Mouse (Mus musculus) forebrain, embryonic 12.5 days (tissue): Measurements from ENCODE around the gene Gm49337. TPM values are rescaled to one million over a fixed set of nuclear protein-coding genes. Genes with fewer than 3 reads are reported as not detected.

Source experiments
- ATAC-seq: fragments of 200-750 bp; cut with Nextera tagmentation; 2 replicates; pipeline ENCODE4 v1.8.0; 2017; ENCODE audit warnings: moderate TSS enrichment; ENCODE audit not compliant: low FRiP score
- H3K27ac ChIP-seq: fragments of 300-500 bp; sonication (generic); 2 replicates; pipeline ENCODE4 v1.5.1; 2016; ENCODE audit warnings: mild to moderate bottlenecking
- H3K27me3 ChIP-seq: fragments of 300-500 bp; sonication (generic); 2 replicates; pipeline ENCODE4 v1.6.1; 2016; ENCODE audit warnings: mild to moderate bottlenecking
- H3K36me3 ChIP-seq: fragments of 300-500 bp; sonication (generic); replicated peaks from 2 replicates; pipeline ENCODE4 v1.6.1; 2016; ENCODE audit warnings: mild to moderate bottlenecking
- H3K4me1 ChIP-seq: fragments of 300-500 bp; sonication (generic); 2 replicates; pipeline ENCODE4 v1.6.1; 2016
- H3K4me2 ChIP-seq: fragments of 300-500 bp; sonication (generic); 2 replicates; pipeline ENCODE4 v1.6.1; 2016; ENCODE audit warnings: mild to moderate bottlenecking, moderate library complexity
- H3K4me3 ChIP-seq: fragments of 300-500 bp; sonication (generic); replicated peaks from 2 replicates; pipeline ENCODE4 v1.5.1; 2016; ENCODE audit warnings: mild to moderate bottlenecking
- H3K9ac ChIP-seq: fragments of 300-500 bp; sonication (generic); 2 replicates; pipeline ENCODE4 v1.6.1; 2016; ENCODE audit warnings: mild to moderate bottlenecking
- H3K9me3 ChIP-seq: fragments of 300-500 bp; sonication (generic); 2 replicates; pipeline ENCODE4 v1.6.1; 2016
- whole genome bisulfite sequencing: fragments of 180-500 bp; shearing (Covaris S2); methylation state at CpG from one replicate; pipeline ENCODE4 v1.1.7; 2016; 5-methylcytosine and 5-hydroxymethylcytosine counted together
- polyA plus RNA-seq: library from polyadenylated mRNA; unstranded; fragments of >200 nt; fragmentation: Nextera tagmentation; extraction: Ambion mirVana; gene quantifications from 2 replicates; pipeline ENCODE4 v1.2.1, GENCODE M21; 2016

Gm49337 gene
- polyA plus RNA-seq, 1 experiment from 2014 or later, result not detected

DNA sequence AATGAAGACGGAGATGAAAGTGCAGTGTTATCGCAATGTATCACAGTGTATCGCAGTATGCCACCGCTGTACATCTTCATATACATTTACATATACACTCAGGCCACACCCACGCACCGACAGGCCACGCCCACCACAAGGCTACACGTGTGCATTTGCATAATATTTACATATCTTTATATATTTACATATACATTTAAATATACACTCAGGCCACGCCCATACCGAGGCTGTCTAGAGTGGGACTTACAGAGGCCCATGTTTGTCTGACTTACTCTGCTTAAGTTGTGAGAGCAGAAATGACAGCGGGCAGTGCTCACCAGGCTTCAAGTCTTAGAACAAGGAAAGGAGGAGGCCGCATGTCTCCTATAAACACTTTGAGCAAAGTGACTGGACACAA, 120.1 kb downstream of the Gm49337 start:
- H3K27ac ChIP-seq, result no peak overlapping the region
- H3K4me3 ChIP-seq, result no peak overlapping the region
- whole genome bisulfite sequencing, result 89% methylated on average over 12 of the region's 12 CpGs
- no peaks in the 10 kb centered on the region for H3K4me1 ChIP-seq
- H3K9me3 ChIP-seq, result no peaks in the 10 kb centered on the region
- peaks cover 75% of the 10 kb centered on the region for H3K36me3 ChIP-seq
- ATAC-seq, result no peak
- H3K27me3 ChIP-seq, result no peaks in the 10 kb centered on the region
- H3K9ac ChIP-seq, result no peak overlapping the region
- no peak overlapping the region for H3K4me2 ChIP-seq

DNA sequence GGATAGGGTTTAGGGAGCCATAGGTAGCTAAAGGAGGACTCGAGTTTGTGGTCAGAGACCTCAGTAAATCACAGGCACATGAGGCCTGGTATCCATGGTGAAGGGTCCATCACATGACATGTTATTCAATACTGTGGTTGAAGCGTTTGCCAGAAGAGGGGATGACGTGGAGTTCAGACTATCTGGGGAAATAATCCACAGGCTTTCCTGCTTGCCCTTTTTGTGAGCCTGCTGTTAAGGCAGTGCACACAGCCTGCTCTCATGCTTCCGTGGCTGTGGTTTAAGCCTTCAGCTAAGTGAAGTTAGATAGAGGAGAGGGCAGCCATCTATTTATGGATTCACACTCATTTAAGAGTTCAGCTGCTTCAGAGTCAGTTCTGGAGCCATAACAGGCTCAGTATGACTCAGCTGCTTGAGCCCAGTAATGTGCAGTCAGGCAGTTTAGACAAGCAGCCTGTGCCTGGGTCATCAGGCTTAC, 127.7 kb downstream of the Gm49337 start:
- no peaks in the 10 kb centered on the region for H3K27me3 ChIP-seq
- peaks cover 59% of the 10 kb centered on the region for H3K36me3 ChIP-seq
- no peak for ATAC-seq
- H3K9ac ChIP-seq, result no peak overlapping the region
- no peak overlapping the region for H3K4me3 ChIP-seq
- H3K4me2 ChIP-seq, result no peak overlapping the region
- no peaks in the 10 kb centered on the region for H3K9me3 ChIP-seq
- no peak overlapping the region for H3K27ac ChIP-seq
- WGBS, result 76% methylated on average over 4 of the region's 4 CpGs
- no peaks in the 10 kb centered on the region for H3K4me1 ChIP-seq

DNA sequence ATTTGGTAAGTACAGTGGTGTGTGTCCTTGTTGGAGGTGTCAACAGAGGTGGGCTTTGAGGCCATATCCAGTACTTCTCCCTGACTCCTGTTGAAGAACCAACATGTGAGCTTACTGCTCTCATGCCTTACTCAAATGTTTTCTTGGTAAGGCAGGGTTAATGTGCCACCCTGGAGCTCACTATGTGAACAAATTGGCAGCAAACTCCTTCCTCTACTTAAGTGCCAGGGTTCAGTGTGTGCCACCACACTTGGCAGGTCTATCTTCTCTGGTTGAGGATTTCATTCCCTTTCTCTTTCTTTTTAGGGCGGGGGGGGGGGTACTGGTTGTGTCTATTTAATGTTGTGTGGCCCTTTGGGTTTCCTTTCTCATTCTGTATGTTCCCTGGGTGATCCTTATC, 131.4 kb downstream of the Gm49337 start:
- H3K9ac ChIP-seq, result no peak overlapping the region
- 20% methylated on average over 1 of the region's 1 CpGs for WGBS
- no peak for ATAC-seq
- no peaks in the 10 kb centered on the region for H3K9me3 ChIP-seq
- H3K36me3 ChIP-seq, result peaks cover 72% of the 10 kb centered on the region
- H3K27me3 ChIP-seq, result no peaks in the 10 kb centered on the region
- no peak overlapping the region for H3K27ac ChIP-seq
- no peaks in the 10 kb centered on the region for H3K4me1 ChIP-seq
- no peak overlapping the region for H3K4me2 ChIP-seq
- H3K4me3 ChIP-seq, result no peak overlapping the region

DNA sequence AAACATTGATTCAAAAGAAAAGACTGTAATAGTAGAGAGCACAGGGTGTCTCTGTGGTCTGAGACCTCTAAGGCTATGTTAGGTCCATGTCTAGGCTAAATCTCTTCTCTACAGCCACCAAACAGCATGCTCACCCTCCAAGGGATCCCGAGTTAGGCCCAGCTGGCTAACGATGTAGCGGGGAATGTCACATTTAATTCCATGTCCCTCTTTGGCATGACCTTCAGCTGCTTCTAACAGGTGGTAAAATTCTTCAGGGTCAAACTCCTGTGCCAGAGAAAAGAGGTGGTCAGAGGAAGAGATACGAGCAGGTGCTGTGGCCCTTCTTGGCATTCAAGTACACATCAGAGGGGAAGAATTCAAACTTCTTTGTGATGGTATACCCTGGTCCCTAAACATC, 144.4 kb downstream of the Gm49337 start:
- H3K9ac ChIP-seq, result no peak overlapping the region
- no peaks in the 10 kb centered on the region for H3K9me3 ChIP-seq
- H3K36me3 ChIP-seq, result peaks cover 91% of the 10 kb centered on the region
- H3K27me3 ChIP-seq, result no peaks in the 10 kb centered on the region
- H3K4me2 ChIP-seq, result no peak overlapping the region
- no peaks in the 10 kb centered on the region for H3K4me1 ChIP-seq
- no peak overlapping the region for H3K27ac ChIP-seq
- no peak for ATAC-seq
- H3K4me3 ChIP-seq, result no peak overlapping the region
- 95% methylated on average over 4 of the region's 4 CpGs for WGBS

DNA sequence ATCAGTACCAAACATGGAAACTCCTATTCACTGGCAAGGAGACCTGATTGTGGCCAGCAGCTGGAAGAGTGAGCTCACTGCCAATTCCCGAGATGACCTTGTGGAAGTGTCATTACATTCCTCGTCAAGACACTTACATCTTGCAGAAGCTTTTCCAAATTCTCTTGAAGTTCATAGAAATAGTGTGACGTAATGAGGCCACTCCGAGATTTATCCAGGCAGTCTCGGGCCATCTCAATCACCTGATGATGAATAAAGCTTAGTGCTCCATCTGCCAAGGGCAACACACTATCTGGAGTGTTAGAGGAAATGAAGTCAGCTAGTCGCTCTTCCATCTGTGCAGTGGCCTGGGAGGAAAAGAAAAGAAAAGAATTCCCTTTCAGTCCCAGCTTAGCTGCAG, 148.9 kb downstream of the Gm49337 start:
- Histone ChIP-seq H3K4me3 (no peak overlapping the region), H3K36me3 (peaks cover 71% of the 10 kb centered on the region), H3K9me3 (no peaks in the 10 kb centered on the region), H3K27me3 (no peaks in the 10 kb centered on the region), H3K27ac (no peak overlapping the region), H3K4me1 (no peaks in the 10 kb centered on the region), H3K4me2 (no peak overlapping the region), H3K9ac (no peak overlapping the region)
- 91% methylated on average over 6 of the region's 6 CpGs for WGBS
- ATAC-seq, result no peak

DNA sequence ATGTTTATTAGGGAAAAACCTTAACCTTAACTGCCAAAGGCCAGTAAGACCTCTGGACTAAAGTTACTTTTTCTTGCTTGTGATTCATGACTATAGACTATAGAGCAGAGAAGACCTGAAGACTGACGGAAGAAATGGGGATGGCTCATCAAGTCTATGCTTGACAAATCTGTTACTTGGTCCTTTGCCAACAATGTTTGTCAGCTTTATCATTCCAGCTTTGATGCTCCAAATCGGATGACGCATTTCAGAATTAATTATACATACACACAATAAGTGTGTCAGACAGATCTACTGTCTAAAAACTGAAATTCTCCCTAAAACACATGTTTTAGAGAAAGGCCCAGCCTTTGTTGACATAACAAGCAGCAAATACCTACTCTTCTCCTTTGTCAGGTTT, 156.1 kb downstream of the Gm49337 start:
- no peaks in the 10 kb centered on the region for H3K27me3 ChIP-seq
- no peaks in the 10 kb centered on the region for H3K9me3 ChIP-seq
- H3K9ac ChIP-seq, result no peak overlapping the region
- WGBS, result 86% methylated on average over 3 of the region's 3 CpGs
- no peak overlapping the region for H3K4me3 ChIP-seq
- no peak overlapping the region for H3K27ac ChIP-seq
- H3K36me3 ChIP-seq, result peaks cover 42% of the 10 kb centered on the region
- ATAC-seq, result no peak
- H3K4me2 ChIP-seq, result no peak overlapping the region
- no peaks in the 10 kb centered on the region for H3K4me1 ChIP-seq

DNA sequence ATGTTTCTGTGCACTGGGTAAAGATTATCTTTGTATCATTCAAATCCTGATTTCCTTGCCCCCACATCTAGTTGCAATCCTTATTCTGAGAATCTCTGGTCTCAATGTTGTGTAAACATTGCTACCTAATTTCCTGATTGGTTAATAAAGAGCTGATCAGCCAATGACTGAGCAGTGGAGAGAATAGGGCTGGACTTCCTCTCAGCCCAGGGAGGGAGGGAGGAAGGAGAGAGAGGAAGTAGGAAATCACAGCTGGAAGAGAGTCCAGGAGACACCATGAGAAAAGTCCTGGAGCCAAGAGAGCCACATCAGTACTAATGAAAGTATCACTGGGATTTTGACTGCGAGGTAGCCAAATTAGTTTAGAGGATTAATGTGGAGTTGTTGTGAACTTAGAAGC, 163.1 kb downstream of the Gm49337 start:
- 82% methylated on average over 1 of the region's 1 CpGs for WGBS
- Histone ChIP-seq H3K36me3 (peaks cover 4% of the 10 kb centered on the region; the same call in 1 of the 2 replicates), H3K27me3 (no peaks in the 10 kb centered on the region), H3K4me2 (no peak overlapping the region), H3K27ac (no peak overlapping the region), H3K4me3 (no peak overlapping the region), H3K9me3 (no peaks in the 10 kb centered on the region), H3K9ac (no peak overlapping the region), H3K4me1 (no peaks in the 10 kb centered on the region)
- no peak for ATAC-seq

DNA sequence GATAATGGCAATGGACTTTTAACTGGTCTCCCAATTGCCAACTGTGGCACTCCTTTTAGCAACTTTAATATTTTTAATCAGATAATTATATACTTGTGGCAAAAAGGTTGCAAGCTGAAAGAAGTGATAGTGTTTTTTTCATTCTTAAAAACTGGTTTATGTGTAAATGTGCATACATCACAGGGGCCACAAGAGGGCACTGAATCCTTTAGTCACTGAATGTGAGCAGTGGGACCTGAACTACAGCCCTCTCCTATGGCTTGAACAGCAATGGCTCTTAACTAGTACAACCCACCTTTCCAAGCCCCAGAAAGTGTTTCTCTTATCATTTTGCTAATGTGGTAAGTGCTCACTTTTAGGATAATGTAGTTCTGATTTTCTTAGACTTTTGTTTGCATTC, 168.9 kb downstream of the Gm49337 start:
- Histone ChIP-seq H3K4me2 (no peak overlapping the region), H3K4me3 (no peak overlapping the region), H3K9ac (no peak overlapping the region), H3K27ac (no peak overlapping the region), H3K9me3 (no peaks in the 10 kb centered on the region), H3K4me1 (no peaks in the 10 kb centered on the region), H3K27me3 (no peaks in the 10 kb centered on the region), H3K36me3 (no peaks in the 10 kb centered on the region)
- ATAC-seq, result no peak

Other genes starting within 250 kb of the Gm49337 start
- gene Dmbx1, start 233.5 kb upstream of the Gm49337 start, polyA plus RNA-seq, result 0.51 and 0.87 TPM in 2 replicates
- 3.2 and 3.6 TPM in 2 replicates for gene Faah, start 155.5 kb upstream of the Gm49337 start, polyA plus RNA-seq
- 16.9 and 18.9 TPM in 2 replicates for gene Nsun4, start 119.5 kb upstream of the Gm49337 start, polyA plus RNA-seq
- 377 and 389 TPM in 2 replicates for gene Uqcrh, start 98.3 kb upstream of the Gm49337 start, polyA plus RNA-seq
- 62.0 and 64.2 TPM in 2 replicates for gene Lrrc41, start 98.1 kb upstream of the Gm49337 start, polyA plus RNA-seq
- gene Rad54l, start 49.7 kb upstream of the Gm49337 start, polyA plus RNA-seq, result 61.4 and 63.1 TPM in 2 replicates
- 58.6 and 59.5 TPM in 2 replicates for gene Pomgnt1, start 49.5 kb upstream of the Gm49337 start, polyA plus RNA-seq
- 2.0 and 2.2 TPM in 2 replicates for gene Lurap1, start 22.0 kb upstream of the Gm49337 start, polyA plus RNA-seq
- gene Tspan1, start 5.8 kb upstream of the Gm49337 start, polyA plus RNA-seq, result 0.22 TPM in 1 of 2 replicates, not detected in the other
- gene 1700042G07Rik, start within 50 bp of the Gm49337 start, polyA plus RNA-seq, result not detected in 2 replicates
- gene Pik3r3, start 48.2 kb downstream of the Gm49337 start, polyA plus RNA-seq, result 93.5 and 100 TPM in 2 replicates